Mouse (Mus musculus) thymus, postnatal 0 days (tissue): ENCODE measurements around the gene Vps52. TPM values are rescaled to one million over a fixed set of nuclear protein-coding genes. Genes with fewer than 3 reads are reported as not detected.

ENCODE experiments used
- DNase-seq: peaks from one replicate; pipeline ENCODE4 v3.0.0-alpha.2; 2015; ENCODE audit warnings: low spot score
- polyA plus RNA-seq: library from polyadenylated mRNA; unstranded; fragments of >200 nt; fragmentation: Nextera tagmentation; extraction: Ambion mirVana; gene quantifications from 2 replicates; pipeline ENCODE4 v1.2.1, GENCODE M21; 2015

The Vps52 gene
- polyA plus RNA-seq, 1 experiment from 2014 or later: 46.1 TPM

GRCm38 (mm10) chr17:33920282-33921097 lies 35.1 kb upstream of the Vps52 start:
- DNase-seq: peak; percentile 87

DNA sequence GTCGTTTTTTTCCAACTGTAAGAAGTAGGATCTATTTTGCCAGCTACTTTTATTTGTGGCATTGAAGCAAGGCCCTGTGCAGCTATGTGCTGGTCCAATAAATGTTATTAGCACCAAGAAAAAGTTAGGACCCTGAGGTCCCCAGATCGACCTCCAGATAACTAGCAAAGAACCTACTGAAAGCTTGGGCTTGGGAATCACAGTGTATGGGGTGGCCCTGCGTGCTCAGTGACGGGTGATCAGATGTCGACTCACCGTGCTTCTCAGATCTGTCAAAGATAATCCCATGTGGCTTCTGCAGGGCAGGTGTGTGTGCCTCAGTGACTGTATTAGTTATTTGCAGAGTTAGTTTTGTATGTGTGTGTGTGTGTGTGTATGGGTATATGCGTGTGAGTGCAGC lies 34.3 kb upstream of the Vps52 start:
- no peak for DNase-seq

GRCm38 (mm10) chr17:33924577-33925283 lies 30.9 kb upstream of the Vps52 start:
- DNase-seq: peak; percentile 41

DNA sequence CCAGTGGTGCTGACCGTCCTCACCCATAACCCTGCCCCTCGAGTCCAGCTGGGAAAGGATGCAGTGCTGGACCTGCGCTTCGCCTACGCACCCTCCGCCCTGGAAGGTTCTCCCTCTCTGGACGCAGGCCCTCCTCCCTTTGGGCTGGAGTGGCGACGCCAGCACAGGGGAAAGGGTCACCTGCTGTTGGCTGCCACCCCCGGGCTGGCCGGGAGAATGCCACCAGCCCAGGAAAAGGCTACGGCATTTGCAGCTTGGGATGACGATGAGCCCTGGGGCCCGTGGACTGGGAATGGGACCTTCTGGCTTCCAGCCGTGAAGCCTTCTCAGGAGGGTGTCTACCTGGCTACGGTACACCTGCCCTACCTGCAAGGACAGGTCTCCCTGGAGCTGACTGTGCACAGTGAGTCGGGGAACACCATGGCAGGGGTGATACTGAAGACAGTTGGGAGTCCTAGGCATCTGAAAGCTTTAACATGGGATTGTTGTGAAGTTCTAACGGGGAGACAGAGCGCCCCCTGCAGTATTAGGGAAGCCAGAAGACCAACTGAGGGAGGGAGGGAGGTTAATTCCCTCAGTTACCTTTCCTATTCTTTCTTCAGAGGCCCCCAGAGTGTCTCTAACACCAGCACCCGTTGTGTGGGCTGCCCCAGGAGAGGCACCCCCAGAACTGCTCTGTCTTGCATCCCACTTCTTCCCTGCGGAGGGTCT lies 30.1 kb upstream of the Vps52 start:
- DNase-seq: no peak

GRCm38 (mm10) chr17:33926207-33926932 lies 29.2 kb upstream of the Vps52 start:
- DNase-seq: peak; percentile 20

DNA sequence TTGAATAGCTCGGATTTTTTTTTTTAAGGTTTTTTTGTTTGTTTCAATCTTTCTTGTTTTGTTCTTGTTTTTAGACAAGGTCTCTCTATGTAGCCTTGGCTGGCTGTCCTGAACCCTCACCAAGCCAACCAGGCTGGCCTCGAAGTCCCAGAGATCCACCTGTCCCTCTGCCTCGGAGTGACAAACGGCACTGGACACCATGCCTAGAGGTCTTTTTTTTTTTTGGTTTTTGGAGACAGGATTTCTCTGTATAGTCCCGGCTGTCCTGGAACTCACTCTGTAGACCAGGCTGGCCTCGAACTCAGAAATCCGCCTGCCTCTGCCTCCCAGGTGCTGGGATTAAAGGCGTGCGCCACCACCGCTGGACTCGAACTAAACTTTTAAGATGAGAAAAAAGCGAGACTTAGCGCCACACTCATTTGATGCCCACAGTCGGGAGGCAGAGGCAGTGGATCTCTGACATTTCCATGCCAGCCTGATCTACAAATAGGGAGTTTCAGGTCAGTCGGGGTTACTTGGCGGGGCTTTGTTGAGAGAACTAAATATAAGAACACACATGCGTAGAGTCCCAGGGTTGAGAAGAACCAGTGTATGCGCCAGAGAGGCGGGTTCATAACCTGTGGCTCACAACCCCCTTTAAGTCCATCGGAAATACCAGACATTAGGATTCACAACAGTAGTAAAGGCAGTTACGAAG lies 27.2 kb upstream of the Vps52 start:
- no peak for DNase-seq

GRCm38 (mm10) chr17:33929371-33930279 lies 26.0 kb upstream of the Vps52 start, which contains the start of gene Rgl2:
Gene Rgl2 (plus strand): TSS chr17:33929543.
- peak; percentile 96 for DNase-seq

GRCm38 (mm10) chr17:33930280-33931158 lies 25.1 kb upstream of the Vps52 start:
- peak; percentile 54 for DNase-seq

GRCm38 (mm10) chr17:33931159-33931866 lies 24.3 kb upstream of the Vps52 start:
- no peak for DNase-seq

DNA sequence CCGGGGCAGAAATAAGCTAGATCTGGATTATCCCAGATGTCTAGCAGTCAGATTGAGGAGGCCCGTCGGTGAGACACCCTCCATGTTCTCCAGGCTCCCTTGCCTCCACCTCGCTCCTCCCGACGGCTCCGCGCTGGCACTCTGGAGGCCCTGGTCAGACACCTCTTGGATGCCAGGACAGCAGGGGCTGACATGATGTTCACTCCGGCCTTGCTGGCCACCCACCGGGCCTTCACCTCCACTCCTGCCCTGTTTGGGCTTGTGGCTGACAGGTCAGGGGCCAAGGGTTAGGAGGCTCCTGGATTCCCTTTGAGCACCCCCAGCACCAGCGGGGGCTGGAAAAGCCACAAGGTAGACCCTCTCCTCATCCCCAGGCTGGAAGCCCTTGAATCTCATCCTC lies 23.7 kb upstream of the Vps52 start:
- no peak for DNase-seq

DNA sequence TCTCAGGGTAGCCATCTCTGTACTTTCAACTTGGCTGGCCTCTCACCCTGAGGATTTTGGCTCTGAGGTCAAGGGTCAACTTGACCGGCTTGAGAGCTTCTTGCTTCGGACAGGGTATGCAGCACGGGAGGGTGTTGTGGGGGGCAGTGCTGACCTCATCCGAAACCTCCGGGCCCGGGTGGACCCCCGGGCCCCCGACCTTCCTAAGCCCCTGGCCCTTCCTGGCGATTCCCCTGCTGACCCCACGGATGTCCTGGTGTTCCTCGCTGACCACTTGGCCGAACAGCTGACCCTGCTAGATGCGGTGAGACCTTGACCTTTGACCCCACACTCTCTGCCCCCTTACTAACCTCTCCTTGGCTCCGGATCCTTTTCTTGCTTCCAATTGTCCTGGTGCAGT lies 23.2 kb upstream of the Vps52 start:
- DNase-seq: no peak

DNA sequence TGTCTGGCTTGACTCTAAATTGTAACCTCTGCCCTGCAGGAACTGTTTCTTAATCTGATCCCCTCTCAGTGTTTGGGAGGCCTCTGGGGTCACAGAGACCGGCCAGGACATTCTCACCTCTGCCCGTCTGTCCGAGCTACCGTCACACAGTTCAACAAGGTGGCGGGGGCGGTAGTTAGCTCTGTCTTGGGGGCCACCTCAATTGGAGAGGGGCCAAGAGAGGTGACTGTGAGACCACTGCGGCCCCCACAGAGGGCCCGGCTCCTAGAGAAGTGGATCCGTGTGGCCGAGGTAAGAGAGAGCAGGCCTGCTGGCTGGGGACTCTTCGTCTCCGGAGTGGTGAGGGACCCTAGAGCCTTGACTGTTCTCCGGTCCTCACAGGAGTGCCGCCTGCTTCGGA lies 22.6 kb upstream of the Vps52 start:
- DNase-seq: no peak

DNA sequence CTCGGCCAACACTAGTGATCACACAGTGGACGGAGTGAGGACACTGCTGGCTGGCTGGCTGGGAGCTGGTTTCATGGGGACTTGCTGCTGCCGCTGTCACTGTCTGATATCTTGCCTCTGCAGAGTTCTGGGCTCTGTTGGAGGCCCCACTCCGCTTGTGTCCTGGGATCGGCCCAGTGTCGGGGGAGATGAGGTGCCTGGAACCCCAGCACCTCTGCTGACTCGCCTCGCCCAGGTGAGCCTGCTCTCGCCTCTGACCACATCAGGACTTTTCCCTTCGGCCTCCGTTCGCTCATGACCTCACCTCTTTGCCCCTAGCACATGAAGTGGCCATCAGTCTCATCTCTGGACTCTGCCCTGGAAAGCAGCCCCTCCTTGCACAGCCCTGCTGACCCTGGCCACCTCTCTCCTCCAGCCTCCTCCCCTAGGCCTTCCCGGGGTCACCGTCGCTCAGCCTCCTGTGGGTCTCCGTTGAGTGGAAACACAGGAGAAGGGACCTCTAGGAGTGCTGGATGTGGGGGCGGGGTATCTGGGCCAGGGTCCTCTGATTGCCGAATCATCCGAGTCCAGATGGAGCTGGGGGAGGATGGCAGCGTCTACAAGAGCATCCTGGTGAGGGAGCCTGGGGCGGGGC lies 20.1 kb upstream of the Vps52 start:
- no peak for DNase-seq

GRCm38 (mm10) chr17:33936993-33937392 lies 18.6 kb upstream of the Vps52 start:
- DNase-seq: no peak

DNA sequence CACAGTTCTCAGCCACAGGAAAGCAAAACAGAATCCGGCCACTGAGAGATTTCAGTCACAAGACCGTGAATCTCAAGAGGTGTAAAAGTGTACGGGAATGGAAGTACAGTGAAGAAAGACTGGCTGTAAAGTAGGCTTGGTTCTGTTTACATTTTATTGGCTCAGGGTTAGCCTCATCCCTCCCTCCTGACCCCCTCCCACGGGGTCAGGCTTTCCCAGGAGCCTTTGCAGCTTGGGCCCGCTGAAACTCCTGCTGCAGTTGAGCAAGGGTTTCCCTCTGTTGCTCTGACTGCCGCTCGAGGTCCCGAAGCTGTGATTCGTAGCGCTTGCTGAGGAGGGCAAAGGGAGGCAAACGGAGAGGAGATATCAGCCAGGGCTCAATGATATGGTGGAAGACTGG lies 16.8 kb upstream of the Vps52 start:
- no peak for DNase-seq

DNA sequence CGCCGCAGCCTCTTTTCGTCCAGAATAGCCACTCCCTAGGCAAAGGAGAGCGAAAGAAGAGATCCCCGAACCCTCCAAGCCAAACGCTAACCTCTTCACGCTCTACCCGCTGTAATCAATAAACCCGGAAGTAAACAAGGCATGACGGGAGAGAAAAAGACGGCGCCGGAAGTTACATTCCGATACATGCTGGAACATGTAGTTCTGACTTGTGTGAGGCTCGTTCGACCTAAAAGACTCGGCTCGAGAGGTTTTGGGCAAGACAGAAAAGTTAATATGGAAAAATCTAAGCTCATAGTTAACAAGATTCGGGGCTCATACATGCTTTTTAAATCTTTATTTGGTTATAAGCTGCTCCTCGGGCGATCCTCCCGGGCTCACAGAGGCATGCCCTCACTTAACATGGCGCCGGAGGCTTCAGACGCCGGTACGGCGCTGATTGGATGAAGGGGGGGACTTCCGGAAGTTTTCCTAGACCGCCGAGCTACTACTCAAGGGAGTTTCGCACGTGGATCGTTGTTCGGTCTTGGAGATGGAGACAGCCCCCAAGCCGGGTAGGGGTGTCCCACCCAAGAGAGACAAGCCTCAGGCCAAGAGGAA lies 15.3 kb upstream of the Vps52 start, which contains the start of the genes Pfdn6 and Wdr46:
Pfdn6 (minus strand) TSS at position 138 of the 600 bp plus-strand sequence.
Wdr46 (plus strand) TSS at position 455 of the 600 bp plus-strand sequence.
- peak; percentile 92 for DNase-seq

- DNase-seq: no peak
These were observed 14.6 kb upstream of the Vps52 start for GRCm38 (mm10) chr17:33940981-33941380.
